Mouse (Mus musculus): ENCODE data around the gene AI413582.

The AI413582 gene

DNA sequence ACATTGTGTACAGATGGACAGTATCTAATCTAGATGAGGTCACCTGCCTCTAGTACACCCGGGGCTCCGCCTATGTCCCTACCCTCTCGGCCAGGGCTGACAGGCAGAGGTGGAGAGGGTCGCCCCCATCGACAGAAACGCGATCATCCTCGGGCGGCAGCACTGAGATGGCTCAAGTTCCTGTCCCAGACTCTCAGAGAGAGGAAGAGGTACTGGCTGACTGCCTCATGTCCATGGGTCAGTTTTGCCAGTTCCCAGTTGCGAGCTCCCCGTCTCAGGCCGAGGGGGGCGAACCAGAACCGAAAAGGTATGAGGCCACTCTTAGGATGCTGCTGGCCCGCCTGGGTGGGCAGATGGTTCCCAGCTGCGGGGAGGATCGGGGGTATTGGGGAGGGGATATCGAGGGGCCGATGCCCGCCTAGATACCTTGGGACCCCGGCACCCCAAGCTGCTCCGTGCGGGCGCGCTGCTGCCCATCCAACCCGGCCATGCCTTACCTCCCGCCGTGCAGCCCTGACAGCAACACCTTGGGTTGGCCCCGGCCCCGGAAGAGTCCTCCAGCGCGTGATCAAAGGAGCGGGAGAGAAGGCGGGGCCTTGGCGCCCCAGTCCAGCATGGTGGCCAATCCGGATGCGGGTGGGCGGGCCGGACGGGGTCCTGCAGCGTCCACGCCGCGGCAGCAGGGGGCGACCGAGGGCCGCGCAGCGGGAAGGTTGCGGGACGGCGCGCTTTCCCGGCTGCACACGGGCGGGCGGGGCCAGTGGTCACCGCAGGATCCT, at the start of gene AI413582:
Gene AI413582, minus strand, starts transcription at position 594 of the 779 bp plus-strand sequence.
- peak; percentile 95 for DNase-seq (ENCODE audit: low spot score)

- DNase-seq (ENCODE audit: low spot score): no peak
Measured at GRCm38 (mm10) chr17:27613016-27613415, 47.5 kb upstream of the AI413582 start.

DNA sequence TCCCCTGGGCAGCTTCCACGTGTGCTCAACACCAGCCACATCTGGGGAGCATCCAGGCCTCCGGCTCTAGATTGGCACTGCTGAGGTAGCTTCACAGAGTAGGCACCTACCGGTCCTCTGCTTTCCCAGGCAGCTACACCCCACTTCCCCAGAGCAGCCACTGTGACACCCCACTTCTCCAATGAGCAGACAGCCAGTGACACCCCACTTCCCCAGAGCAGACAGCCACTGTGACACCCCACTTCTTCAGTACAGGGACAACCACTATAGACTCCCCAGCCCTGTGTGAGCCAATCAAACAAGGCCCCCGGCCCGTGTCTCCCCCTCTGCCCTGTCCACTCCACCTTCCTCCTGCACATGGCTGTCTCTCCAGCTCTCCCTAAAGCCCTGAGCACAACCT, 46.4 kb upstream of the AI413582 start:
- DNase-seq (ENCODE audit: low spot score): no peak

- DNase-seq (ENCODE audit: low spot score): no peak
Measured at GRCm38 (mm10) chr17:27611519-27611884, 45.9 kb upstream of the AI413582 start.

- DNase-seq (ENCODE audit: low spot score): no peak
Measured at GRCm38 (mm10) chr17:27610679-27611518, 45.3 kb upstream of the AI413582 start.

DNA sequence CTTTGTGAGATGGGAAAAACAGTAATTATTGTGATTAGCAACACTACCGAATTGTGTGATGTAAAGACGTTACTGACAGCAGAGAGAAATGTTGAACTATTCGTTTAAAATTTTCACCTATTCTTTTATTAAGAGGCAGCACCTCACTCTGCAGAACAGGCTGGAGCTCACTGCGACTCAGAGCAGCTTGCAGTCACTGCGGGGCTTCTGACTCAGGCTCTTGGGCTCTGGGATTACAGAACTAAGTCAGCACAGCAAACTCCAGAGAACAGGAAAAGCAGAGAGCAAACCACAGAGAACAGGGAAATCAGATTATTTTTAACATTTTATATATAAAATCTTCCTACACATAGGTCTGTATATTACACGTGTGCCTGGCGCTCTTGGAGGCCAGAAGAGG, 44.0 kb upstream of the AI413582 start:
- DNase-seq (ENCODE audit: low spot score): no peak

GRCm38 (mm10) chr17:27603522-27604234, 38.1 kb upstream of the AI413582 start:
- DNase-seq (ENCODE audit: low spot score): peak; percentile 62

GRCm38 (mm10) chr17:27603036-27603435, 37.5 kb upstream of the AI413582 start:
- DNase-seq (ENCODE audit: low spot score): no peak

DNA sequence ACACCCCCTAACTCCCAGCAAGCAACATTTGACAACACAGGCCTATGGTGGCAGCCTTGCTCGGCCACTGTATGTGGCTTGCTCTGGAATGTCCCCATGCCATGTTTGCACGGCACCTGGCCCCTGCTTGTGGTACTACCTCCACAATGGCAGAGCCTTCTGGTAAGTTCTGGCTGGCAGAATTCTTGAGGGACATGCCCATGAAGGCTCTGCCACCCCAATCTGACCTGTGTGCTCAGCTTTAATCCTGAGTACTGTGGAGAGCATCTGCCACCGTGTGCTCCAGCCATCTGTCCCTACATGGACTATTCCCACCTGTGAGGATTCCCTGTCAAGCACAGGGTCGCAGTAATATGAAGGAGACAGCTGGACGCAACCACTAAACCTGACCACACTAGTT, 35.3 kb upstream of the AI413582 start:
- DNase-seq (ENCODE audit: low spot score): no peak

DNA sequence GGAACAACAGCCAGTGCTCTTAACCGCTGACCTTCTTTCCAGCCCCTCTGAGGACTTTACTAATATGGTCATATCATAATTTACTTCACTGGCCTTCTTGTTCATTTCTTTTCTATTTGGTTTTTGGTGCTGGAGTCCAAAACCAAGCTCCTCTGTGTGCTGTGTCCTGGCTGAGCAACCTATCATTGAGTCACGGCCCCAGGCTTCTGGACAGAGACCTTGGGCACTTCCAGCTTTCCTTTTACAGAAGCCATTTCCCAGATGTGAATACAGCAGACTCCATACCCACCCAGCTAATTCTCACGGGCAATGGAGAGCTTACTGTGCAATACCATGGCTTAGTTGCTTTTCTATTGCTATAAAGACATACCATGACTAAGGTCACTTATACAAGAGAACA, 34.7 kb upstream of the AI413582 start:
- DNase-seq (ENCODE audit: low spot score): no peak

DNA sequence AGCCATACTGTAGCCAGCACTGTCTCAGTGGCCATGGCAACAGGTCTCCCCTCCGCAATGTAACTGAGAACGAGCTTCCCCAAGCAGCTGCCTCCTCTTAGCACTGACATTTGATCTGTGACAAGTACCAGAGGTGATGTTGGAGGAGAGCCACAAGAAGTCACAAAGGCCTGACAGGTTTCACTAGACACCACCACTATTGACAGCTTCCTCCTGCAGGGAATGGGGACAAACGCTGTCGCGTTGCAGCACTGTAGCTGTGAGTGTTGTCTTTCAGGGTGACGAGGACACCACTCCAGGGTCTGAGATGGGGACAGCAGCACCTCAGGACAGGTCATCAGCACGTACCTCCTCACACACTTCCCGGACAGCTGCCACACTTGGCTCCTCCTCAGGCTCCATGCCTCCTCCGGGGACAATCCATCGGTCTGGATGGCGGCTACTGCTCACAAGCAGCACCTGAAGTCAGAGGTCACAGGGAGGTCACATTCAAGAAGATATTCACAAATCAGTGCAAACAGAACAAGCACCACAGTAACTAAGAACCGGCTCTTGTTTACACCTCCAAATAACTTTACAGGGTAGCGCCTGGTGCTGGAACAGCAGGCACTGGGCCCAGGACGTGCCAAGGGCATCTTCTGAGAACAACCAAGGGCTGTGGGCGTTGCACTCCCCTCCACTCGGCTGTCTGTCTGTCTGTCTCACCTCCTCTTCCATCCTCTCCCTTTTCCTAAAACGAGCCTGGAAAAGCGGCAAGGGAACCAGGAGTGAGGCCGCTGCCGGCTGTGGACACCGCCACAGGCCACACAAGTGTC, 31.0 kb upstream of the AI413582 start:
- no peak for DNase-seq (ENCODE audit: low spot score)

DNA sequence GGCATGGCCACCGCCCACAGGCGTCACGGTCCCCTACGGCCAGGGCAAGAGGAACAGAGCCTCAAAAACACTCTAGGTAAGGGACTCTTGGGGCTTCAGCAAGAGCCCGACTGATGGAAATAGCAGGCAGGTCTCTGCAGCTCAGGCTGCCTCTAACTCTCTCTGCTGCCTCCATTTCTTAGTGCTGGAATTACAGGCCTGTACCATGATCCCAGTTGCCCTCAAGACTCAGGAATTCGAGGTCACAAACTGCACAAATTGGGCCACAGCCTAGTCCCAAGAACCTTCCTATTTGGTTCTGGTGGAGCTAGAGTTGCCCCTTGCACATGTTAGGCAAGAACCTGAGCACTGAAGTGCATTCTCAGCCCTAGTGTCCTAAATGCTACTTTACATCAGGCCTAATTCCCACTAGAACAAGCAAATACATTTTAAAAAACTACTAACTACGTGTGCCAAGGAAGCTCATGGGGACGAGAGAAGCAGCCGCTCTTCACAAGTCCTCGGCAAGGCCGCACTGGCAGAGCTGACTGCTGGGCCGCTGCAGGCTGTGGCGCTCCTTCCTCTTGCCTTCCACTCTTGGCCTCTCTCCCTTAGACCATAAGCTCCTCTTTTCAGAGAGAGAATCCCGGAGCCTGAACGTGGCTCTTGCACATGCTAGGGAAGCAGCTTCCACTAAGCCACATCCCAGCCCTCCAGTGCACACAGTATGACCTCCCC, 30.3 kb upstream of the AI413582 start:
- DNase-seq (ENCODE audit: low spot score): no peak

- DNase-seq (ENCODE audit: low spot score): no peak
Measured at GRCm38 (mm10) chr17:27592565-27592910, 27.0 kb upstream of the AI413582 start.

GRCm38 (mm10) chr17:27591826-27592564, 26.4 kb upstream of the AI413582 start:
- DNase-seq (ENCODE audit: low spot score): no peak

DNA sequence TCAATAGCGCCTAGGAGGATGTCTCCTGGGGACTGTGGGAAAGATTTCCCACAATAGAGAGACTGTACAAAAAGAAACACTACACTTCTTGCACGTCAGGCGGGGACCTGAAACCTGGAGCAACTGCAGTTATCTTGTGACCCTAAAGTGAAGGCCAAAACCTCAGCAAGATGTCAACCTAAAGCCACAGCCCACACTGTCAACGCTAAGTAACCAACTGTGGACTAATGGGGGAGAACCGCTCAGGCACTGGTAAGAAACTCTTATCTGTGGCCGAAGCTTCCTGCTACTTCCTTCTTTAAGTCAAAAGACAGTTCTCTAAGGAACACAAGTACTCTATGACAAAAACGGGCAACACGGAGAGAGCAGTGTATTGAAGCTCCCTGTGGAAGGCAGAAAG, 22.7 kb upstream of the AI413582 start:
- no peak for DNase-seq (ENCODE audit: low spot score)

DNA sequence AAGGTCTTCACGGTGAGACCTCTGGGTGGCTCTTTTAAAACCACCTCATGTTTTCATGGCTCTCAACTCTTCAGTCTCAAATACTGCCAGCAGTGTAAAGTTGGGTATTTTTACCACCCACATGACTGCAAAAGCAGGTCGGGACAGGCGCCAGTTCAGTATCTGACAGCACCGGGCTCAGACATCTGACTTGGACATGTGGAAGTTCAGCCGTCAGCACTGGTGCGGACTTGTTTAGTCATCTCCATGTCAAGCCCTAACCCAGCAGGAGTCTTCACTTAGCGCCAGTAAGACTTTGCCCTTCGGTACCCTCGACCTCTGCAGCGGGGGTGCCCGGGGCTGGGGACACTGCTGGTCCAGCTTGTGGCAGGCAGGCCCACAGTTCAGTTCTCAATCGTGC, 21.7 kb upstream of the AI413582 start:
- no peak for DNase-seq (ENCODE audit: low spot score)

- no peak for DNase-seq (ENCODE audit: low spot score)
Measured at GRCm38 (mm10) chr17:27586661-27587060, 21.1 kb upstream of the AI413582 start.

DNA sequence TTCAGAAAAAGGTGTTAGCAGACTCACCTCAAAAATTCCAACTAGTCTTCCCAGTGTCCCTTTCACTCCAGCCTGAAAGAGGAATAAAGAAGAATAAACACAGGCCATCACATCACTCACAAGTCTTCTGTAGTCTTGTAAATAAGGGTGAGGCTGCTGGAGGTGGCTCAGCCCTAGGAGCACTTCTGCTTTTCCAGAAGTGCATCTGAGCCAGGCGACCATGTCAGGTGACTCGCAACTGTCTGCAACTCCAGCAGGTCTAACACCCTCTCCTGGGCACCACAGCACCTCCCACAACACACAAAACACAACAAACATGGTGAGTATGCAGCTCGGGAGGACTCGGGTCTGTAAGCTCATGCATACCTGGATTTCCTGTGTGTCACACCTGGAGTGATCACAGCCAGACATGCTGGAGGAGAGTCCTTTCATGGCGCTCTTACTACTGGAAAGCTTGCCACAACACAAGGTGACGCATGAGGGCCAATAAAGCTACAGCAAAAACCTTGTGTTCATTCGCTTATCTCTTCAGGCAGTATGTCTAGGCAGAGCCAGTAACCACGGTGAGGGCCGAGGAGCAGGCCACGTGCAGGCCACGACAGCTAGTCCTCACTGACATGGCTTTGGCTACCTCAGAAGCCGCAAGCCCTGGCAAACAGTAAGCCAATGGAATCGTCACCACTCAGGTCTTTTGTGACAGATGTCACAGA, 17.8 kb upstream of the AI413582 start:
- no peak for DNase-seq (ENCODE audit: low spot score)

DNA sequence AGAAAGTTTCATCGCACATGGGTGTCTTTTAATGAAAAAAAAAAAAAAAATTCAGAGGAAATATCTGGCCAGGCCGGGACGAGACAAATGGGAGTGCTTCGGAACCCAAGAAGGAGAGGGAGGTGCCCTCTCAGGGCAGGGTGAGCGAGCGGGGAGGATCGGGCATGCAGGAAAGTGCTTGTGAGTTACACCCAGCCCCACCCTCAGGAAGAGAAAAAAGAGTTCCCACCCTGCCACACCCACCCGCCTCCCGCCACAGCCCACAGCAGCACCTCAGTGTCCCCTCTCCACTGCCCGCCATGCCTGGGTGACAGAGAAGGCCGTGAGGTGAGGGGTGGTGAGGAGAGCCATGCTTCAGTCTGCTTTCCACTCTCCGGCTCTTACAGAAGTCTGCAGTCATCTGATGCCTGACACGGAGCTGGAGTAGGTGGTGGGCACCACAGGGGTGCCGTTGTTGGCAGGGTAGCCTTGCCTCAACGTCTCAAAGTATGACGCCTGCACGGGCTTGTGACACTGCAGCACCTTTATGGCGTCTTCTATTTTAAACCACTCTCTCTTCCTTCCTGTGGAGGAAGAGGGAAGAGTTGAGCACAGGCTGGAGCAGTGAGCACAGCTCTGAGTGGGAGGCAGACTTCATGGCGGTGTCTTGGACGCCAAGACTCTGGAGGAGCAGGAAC, 15.0 kb upstream of the AI413582 start:
- DNase-seq (ENCODE audit: low spot score): no peak

Data from MN1 (cell line).